Mouse (Mus musculus) testis, adult 2 months (tissue): ENCODE measurements around the gene Cela1. TPM values are rescaled to one million over a fixed set of nuclear protein-coding genes. Genes with fewer than 3 reads are reported as not detected.

Experiments used
- H3K27ac ChIP-seq: fragments of 200-500 bp; 2 replicates; pipeline ENCODE4 v1.5.1; 2012; ENCODE audit warnings: low read depth, low read length; ENCODE audit not compliant: control insufficient read depth, insufficient read depth
- H3K27me3 ChIP-seq: fragments of 200-500 bp; 2 replicates; pipeline ENCODE4 v1.6.1; 2012; ENCODE audit warnings: mild to moderate bottlenecking, low read length, moderate library complexity; ENCODE audit not compliant: control insufficient read depth, insufficient read depth
- H3K36me3 ChIP-seq: fragments of 200-500 bp; 2 replicates; pipeline ENCODE4 v1.6.1; 2012; ENCODE audit warnings: mild to moderate bottlenecking, low read length; ENCODE audit not compliant: control insufficient read depth, insufficient read depth
- H3K4me1 ChIP-seq: fragments of 200-500 bp; 2 replicates; pipeline ENCODE4 v1.6.1; 2012; ENCODE audit warnings: low read length; ENCODE audit not compliant: control insufficient read depth, insufficient read depth
- H3K4me3 ChIP-seq: fragments of 200-500 bp; 2 replicates; pipeline ENCODE4 v1.5.1; 2012; ENCODE audit warnings: low read depth, mild to moderate bottlenecking, low read length, moderate library complexity, mixed read lengths; ENCODE audit not compliant: control insufficient read depth
- CTCF ChIP-seq: fragments of 200-500 bp; IDR thresholded peaks from 2 replicates; pipeline ENCODE4 v1.5.1; 2012; ENCODE audit warnings: low read depth, mild to moderate bottlenecking, inconsistent platforms, low read length, moderate library complexity; ENCODE audit not compliant: control insufficient read depth, insufficient read depth, insufficient replicate concordance
- POLR2A ChIP-seq: fragments of 200-500 bp; IDR thresholded peaks from 2 replicates; pipeline ENCODE4 v1.6.1; 2012; ENCODE audit warnings: low read depth, mild to moderate bottlenecking, inconsistent platforms, low read length, moderate library complexity; ENCODE audit not compliant: control insufficient read depth
- polyA plus RNA-seq: library from polyadenylated mRNA; depleted of rRNA; stranded (reverse); fragments of >200 nt; gene quantifications from 2 replicates; pipeline ENCODE4 v1.2.3, GENCODE M21; 2012

Cela1 gene
- polyA plus RNA-seq, 1 experiment: 1.6 TPM

GRCm38 (mm10) chr15:100670833-100671232, 16.9 kb downstream of the Cela1 start:
- Histone ChIP-seq H3K27me3 (no peaks in the 10 kb centered on the region), H3K27ac (no peak overlapping the region)
- TF ChIP-seq CTCF: no peak
- no peak for TF ChIP-seq POLR2A

GRCm38 (mm10) chr15:100670004-100670403, 17.7 kb downstream of the Cela1 start:
- Histone ChIP-seq H3K4me3 (peak overlapping the region; percentile 92), H3K4me1 (peaks cover 10% of the 10 kb centered on the region), H3K27me3 (no peaks in the 10 kb centered on the region), H3K36me3 (no peaks in the 10 kb centered on the region), H3K27ac (no peak overlapping the region)
- no peak for TF ChIP-seq POLR2A
- TF ChIP-seq CTCF: no peak

More at GRCm38 (mm10) chr15:100670833-100671232, 16.9 kb downstream of the Cela1 start:
- Histone ChIP-seq H3K36me3 (no peaks in the 10 kb centered on the region), H3K4me1 (peaks cover 10% of the 10 kb centered on the region), H3K4me3 (no peak overlapping the region)

GRCm38 (mm10) chr15:100669337-100669736, 18.4 kb downstream of the Cela1 start, which contains the start of gene Bin2:
TSS of gene Bin2 (minus strand) at chr15:100669553.
- no peaks in the 10 kb centered on the region for H3K27me3 ChIP-seq
- no peaks in the 10 kb centered on the region for H3K36me3 ChIP-seq
- peak within 1 kb of the TSS; percentile 57 for H3K27ac ChIP-seq
- TF ChIP-seq POLR2A (peak; percentile 79), CTCF (no peak)
- peak within 1 kb of the TSS; percentile 92 for H3K4me3 ChIP-seq
- H3K4me1 ChIP-seq: peaks cover 10% of the 10 kb centered on the region

- peak overlapping the region; percentile 34; the same call in 1 of the 2 replicates for H3K4me3 ChIP-seq
- no peaks in the 10 kb centered on the region for H3K36me3 ChIP-seq
- no peak overlapping the region for H3K27ac ChIP-seq
- H3K27me3 ChIP-seq: no peaks in the 10 kb centered on the region
- TF ChIP-seq CTCF (no peak), POLR2A (no peak)
- H3K4me1 ChIP-seq: peaks cover 10% of the 10 kb centered on the region
These were observed 19.7 kb downstream of the Cela1 start for GRCm38 (mm10) chr15:100667871-100668545.

GRCm38 (mm10) chr15:100667420-100667819, 20.3 kb downstream of the Cela1 start:
- no peak overlapping the region for H3K4me3 ChIP-seq
- no peak overlapping the region for H3K27ac ChIP-seq
- peaks cover 10% of the 10 kb centered on the region for H3K4me1 ChIP-seq
- no peaks in the 10 kb centered on the region for H3K36me3 ChIP-seq
- no peaks in the 10 kb centered on the region for H3K27me3 ChIP-seq
- TF ChIP-seq POLR2A (no peak), CTCF (no peak)

GRCm38 (mm10) chr15:100666851-100667250, 20.9 kb downstream of the Cela1 start:
- no peak overlapping the region for H3K27ac ChIP-seq

GRCm38 (mm10) chr15:100666219-100666696, 21.5 kb downstream of the Cela1 start:
- Histone ChIP-seq H3K36me3 (no peaks in the 10 kb centered on the region), H3K4me1 (peaks cover 10% of the 10 kb centered on the region), H3K4me3 (no peak overlapping the region), H3K27me3 (no peaks in the 10 kb centered on the region), H3K27ac (no peak overlapping the region)
- TF ChIP-seq POLR2A: no peak
- no peak for TF ChIP-seq CTCF

More at GRCm38 (mm10) chr15:100666851-100667250, 20.9 kb downstream of the Cela1 start:
- H3K4me3 ChIP-seq: no peak overlapping the region
- H3K36me3 ChIP-seq: no peaks in the 10 kb centered on the region
- H3K27me3 ChIP-seq: no peaks in the 10 kb centered on the region
- TF ChIP-seq CTCF (no peak), POLR2A (no peak)
- H3K4me1 ChIP-seq: peaks cover 10% of the 10 kb centered on the region
